Mouse (Mus musculus): ENCODE data around the gene Kdm5c. TPM values are rescaled to one million over a fixed set of nuclear protein-coding genes. Genes with fewer than 3 reads are reported as not detected.
"Not testable (repeated sequence)": the region's sequence is repeated elsewhere in the genome, so short reads cannot be mapped to it uniquely, and the experiment has no call there.

Kdm5c gene
- polyA plus RNA-seq, 1 experiment from 2014 or later, result 41.0 TPM

GRCm38 (mm10) chrX:152222226-152222625 lies 10.6 kb upstream of the Kdm5c start:
- Histone ChIP-seq H3K9ac (no peak overlapping the region), H3K36me3 (no peaks in the 10 kb centered on the region), H3K4me2 (no peak overlapping the region), H3K4me1 (no peaks in the 10 kb centered on the region), H3K4me3 (no peak overlapping the region), H3K27me3 (peaks cover 52% of the 10 kb centered on the region; the same call in 1 of the 2 replicates), H3K9me3 (no peaks in the 10 kb centered on the region), H3K27ac (no peak overlapping the region)
- WGBS, result 65% methylated on average over 9 of the region's 9 CpGs
- no peak for ATAC-seq (ENCODE audit: insufficient number of reproducible peaks, low FRiP score, low TSS enrichment, low read depth)

GRCm38 (mm10) chrX:152223313-152223712 lies 9.5 kb upstream of the Kdm5c start:
- ATAC-seq (ENCODE audit: insufficient number of reproducible peaks, low FRiP score, low TSS enrichment, low read depth), result no peak; the same call in 1 of the 2 replicates
- Histone ChIP-seq H3K9ac (no peak overlapping the region), H3K4me3 (no peak overlapping the region), H3K4me1 (no peaks in the 10 kb centered on the region), H3K4me2 (no peak overlapping the region), H3K27me3 (peaks cover 49% of the 10 kb centered on the region; the same call in 1 of the 2 replicates), H3K27ac (no peak overlapping the region), H3K36me3 (no peaks in the 10 kb centered on the region), H3K9me3 (no peaks in the 10 kb centered on the region)
- WGBS, result 87% methylated on average over 6 of the region's 6 CpGs

DNA sequence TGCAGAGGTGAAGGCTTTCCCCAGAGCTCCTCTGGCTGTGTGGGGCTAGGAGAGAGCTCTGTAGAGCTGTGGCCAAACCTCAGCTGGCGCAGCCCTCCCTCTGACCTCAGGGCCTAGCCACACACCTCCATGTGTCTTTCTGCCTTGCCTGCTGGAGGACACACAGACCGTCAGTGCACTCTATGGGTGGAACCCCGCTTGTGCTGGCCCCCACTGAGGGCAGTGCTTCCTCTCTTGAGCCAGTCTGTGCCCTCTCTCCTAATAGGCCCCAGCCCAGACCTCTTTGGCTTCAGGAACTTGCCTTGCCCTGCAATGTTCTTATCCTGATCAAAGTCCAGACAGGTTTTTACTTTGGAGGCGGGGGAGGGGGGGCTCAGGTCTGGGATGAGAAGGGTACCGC lies 8.5 kb upstream of the Kdm5c start:
- no peaks in the 10 kb centered on the region for H3K9me3 ChIP-seq
- ATAC-seq (ENCODE audit: insufficient number of reproducible peaks, low FRiP score, low TSS enrichment, low read depth), result no peak
- no peak overlapping the region for H3K4me2 ChIP-seq
- WGBS, result 78% methylated on average over 5 of the region's 5 CpGs
- H3K9ac ChIP-seq, result no peak overlapping the region
- H3K4me3 ChIP-seq, result no peak overlapping the region
- H3K36me3 ChIP-seq, result no peaks in the 10 kb centered on the region
- H3K4me1 ChIP-seq, result no peaks in the 10 kb centered on the region
- H3K27me3 ChIP-seq, result peaks cover 44% of the 10 kb centered on the region; the same call in 1 of the 2 replicates
- no peak overlapping the region for H3K27ac ChIP-seq

GRCm38 (mm10) chrX:152234125-152234524 lies 1.3 kb downstream of the Kdm5c start:
- ATAC-seq (ENCODE audit: insufficient number of reproducible peaks, low FRiP score, low TSS enrichment, low read depth), result no peak
- 0 out of 2 replicates have a peak overlapping the region, but pooled peaks have one; percentile 97 for H3K9ac ChIP-seq
- peaks cover 18% of the 10 kb centered on the region for H3K36me3 ChIP-seq
- 14% methylated on average over 3 of the region's 3 CpGs for WGBS
- H3K9me3 ChIP-seq, result no peaks in the 10 kb centered on the region
- H3K27ac ChIP-seq, result no peak overlapping the region
- H3K27me3 ChIP-seq, result no peaks in the 10 kb centered on the region
- peak overlapping the region; percentile 55 for H3K4me2 ChIP-seq
- peaks cover 12% of the 10 kb centered on the region for H3K4me1 ChIP-seq
- H3K4me3 ChIP-seq, result peak overlapping the region; percentile 82

- Histone ChIP-seq H3K36me3 (peaks cover 34% of the 10 kb centered on the region), H3K4me3 (no peak overlapping the region), H3K9me3 (no peaks in the 10 kb centered on the region), H3K4me1 (peaks cover 12% of the 10 kb centered on the region), H3K4me2 (0 out of 2 replicates have a peak overlapping the region, but pooled peaks have one; percentile 55), H3K9ac (no peak overlapping the region), H3K27ac (no peak overlapping the region), H3K27me3 (no peaks in the 10 kb centered on the region)
- no peak for ATAC-seq (ENCODE audit: insufficient number of reproducible peaks, low FRiP score, low TSS enrichment, low read depth)
- WGBS, result 49% methylated on average over 2 of the region's 2 CpGs
These were observed 2.9 kb downstream of the Kdm5c start for GRCm38 (mm10) chrX:152235758-152236157.

- not testable (repeated sequence) for H3K9ac ChIP-seq; H3K4me2 ChIP-seq; ATAC-seq (ENCODE audit: insufficient number of reproducible peaks, low FRiP score, low TSS enrichment, low read depth); H3K27me3 ChIP-seq; H3K9me3 ChIP-seq; H3K4me3 ChIP-seq; H3K4me1 ChIP-seq; H3K27ac ChIP-seq
- peaks cover 77% of the 10 kb centered on the region for H3K36me3 ChIP-seq
- WGBS, result 80% methylated on average over 6 of the region's 6 CpGs
These were observed 10.3 kb downstream of the Kdm5c start for GRCm38 (mm10) chrX:152243140-152243539.

DNA sequence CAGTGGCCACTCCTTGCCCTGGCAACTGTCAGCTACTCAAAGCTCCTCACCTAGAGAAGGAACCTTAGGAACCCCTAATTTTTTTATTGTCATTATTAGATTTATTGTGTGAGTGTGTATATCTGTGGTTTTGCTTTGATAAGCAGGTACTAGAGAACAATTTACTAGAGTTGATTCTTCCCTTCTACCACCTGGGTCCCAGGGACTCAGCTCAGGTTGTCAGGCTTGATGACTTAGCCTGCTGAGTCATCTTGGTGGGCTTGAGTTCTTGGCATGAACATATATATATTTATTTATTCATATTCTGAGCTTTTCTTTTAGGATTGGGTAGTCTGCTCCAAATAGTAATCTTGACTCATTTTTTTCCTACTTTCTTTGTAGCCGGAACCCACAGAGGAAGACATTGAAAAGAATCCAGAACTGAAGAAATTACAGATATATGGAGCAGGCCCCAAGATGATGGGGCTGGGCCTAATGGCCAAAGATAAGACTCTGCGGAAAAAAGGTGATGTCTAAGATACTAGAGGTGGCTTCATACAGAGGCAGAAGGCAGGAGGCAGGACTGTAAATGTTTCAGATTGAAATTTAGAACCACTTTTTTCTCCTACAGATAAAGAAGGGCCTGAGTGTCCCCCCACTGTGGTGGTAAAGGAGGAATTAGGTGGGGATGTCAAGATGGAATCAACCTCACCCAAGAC lies 11.8 kb downstream of the Kdm5c start:
- Histone ChIP-seq H3K9ac (no peak overlapping the region), H3K36me3 (peaks cover 80% of the 10 kb centered on the region), H3K27me3 (no peaks in the 10 kb centered on the region), H3K4me3 (no peak overlapping the region), H3K4me2 (no peak overlapping the region), H3K9me3 (no peaks in the 10 kb centered on the region), H3K27ac (no peak overlapping the region), H3K4me1 (no peaks in the 10 kb centered on the region)
- WGBS, result 93% methylated on average over 2 of the region's 2 CpGs
- no peak for ATAC-seq (ENCODE audit: insufficient number of reproducible peaks, low FRiP score, low TSS enrichment, low read depth)

- Histone ChIP-seq H3K36me3 (peaks cover 93% of the 10 kb centered on the region), H3K9ac (no peak overlapping the region), H3K4me1 (no peaks in the 10 kb centered on the region), H3K9me3 (no peaks in the 10 kb centered on the region), H3K4me3 (no peak overlapping the region), H3K27ac (no peak overlapping the region), H3K4me2 (no peak overlapping the region), H3K27me3 (no peaks in the 10 kb centered on the region)
- ATAC-seq (ENCODE audit: insufficient number of reproducible peaks, low FRiP score, low TSS enrichment, low read depth), result no peak
- 94% methylated on average over 11 of the region's 11 CpGs for WGBS
These were observed 38.4 kb downstream of the Kdm5c start for GRCm38 (mm10) chrX:152271189-152271588.

DNA sequence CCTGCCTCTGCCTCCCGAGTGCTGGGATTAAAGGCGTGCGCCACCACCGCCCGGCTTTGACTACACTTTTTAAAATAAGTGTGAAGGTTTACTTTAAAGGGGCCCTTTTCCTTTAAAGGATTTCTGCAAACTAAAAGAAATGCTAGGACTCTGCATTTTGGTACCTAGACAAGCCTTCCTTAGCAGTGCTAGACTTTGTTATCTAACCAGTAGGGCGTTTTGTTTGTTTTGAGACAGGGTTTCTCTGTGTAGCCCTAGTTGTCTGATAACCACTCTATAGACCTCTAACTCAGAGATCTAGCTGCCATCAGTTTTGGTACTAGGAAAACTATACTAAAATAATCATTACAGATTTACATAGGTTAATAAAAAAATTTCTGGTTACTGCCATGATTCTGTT lies 46.6 kb downstream of the Kdm5c start:
- ATAC-seq (ENCODE audit: insufficient number of reproducible peaks, low FRiP score, low TSS enrichment, low read depth), result no peak
- no peaks in the 10 kb centered on the region for H3K9me3 ChIP-seq
- WGBS, result 91% methylated on average over 6 of the region's 6 CpGs
- peaks cover 15% of the 10 kb centered on the region for H3K36me3 ChIP-seq
- no peak overlapping the region for H3K4me2 ChIP-seq
- no peak overlapping the region for H3K9ac ChIP-seq
- H3K4me1 ChIP-seq, result no peaks in the 10 kb centered on the region
- H3K27me3 ChIP-seq, result no peaks in the 10 kb centered on the region
- H3K4me3 ChIP-seq, result no peak overlapping the region
- no peak overlapping the region for H3K27ac ChIP-seq

GRCm38 (mm10) chrX:152284746-152285145 lies 51.9 kb downstream of the Kdm5c start:
- Histone ChIP-seq H3K9ac (no peak overlapping the region), H3K4me2 (no peak overlapping the region), H3K27ac (no peak overlapping the region), H3K36me3 (no peaks in the 10 kb centered on the region), H3K9me3 (no peaks in the 10 kb centered on the region), H3K27me3 (no peaks in the 10 kb centered on the region), H3K4me1 (no peaks in the 10 kb centered on the region), H3K4me3 (no peak overlapping the region)
- WGBS, result 75% methylated on average over 3 of the region's 3 CpGs
- no peak for ATAC-seq (ENCODE audit: insufficient number of reproducible peaks, low FRiP score, low TSS enrichment, low read depth)

DNA sequence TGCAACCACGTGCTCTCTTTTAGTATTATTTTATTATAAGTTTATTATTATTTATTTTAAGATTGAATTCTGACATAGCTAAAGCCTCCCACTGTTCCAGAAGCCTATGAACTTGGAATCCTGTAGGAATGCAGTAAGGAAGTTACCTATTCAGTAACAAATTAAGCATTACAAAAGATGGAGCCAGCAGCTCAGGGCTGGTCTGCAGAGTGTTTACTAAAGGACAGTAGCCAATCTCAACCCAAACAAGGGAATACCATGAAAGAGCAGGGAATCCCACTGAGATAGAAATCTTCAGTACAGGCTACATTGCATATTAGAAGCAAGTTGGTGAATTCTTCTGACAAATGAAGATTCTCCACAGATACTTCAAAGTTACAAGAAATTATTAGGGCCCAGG lies 54.2 kb downstream of the Kdm5c start:
- H3K36me3 ChIP-seq; H3K4me2 ChIP-seq; ATAC-seq (ENCODE audit: insufficient number of reproducible peaks, low FRiP score, low TSS enrichment, low read depth); H3K4me3 ChIP-seq; H3K9ac ChIP-seq; H3K27ac ChIP-seq; H3K4me1 ChIP-seq; H3K27me3 ChIP-seq; H3K9me3 ChIP-seq: not testable (repeated sequence)
- 56% methylated on average over 1 of the region's 1 CpGs for WGBS

GRCm38 (mm10) chrX:152306224-152306623 lies 73.4 kb downstream of the Kdm5c start:
- Histone ChIP-seq H3K27ac (no peak overlapping the region), H3K36me3 (no peaks in the 10 kb centered on the region), H3K27me3 (peaks cover 4% of the 10 kb centered on the region; the same call in 1 of the 2 replicates), H3K9ac (no peak overlapping the region), H3K4me1 (no peaks in the 10 kb centered on the region), H3K4me3 (no peak overlapping the region), H3K4me2 (no peak overlapping the region), H3K9me3 (no peaks in the 10 kb centered on the region)
- WGBS, result 85% methylated on average over 2 of the region's 2 CpGs
- no peak for ATAC-seq (ENCODE audit: insufficient number of reproducible peaks, low FRiP score, low TSS enrichment, low read depth)
